Comparison of ENCODE assay signal across 25 mouse cellular contexts in the genomic region with DNA sequence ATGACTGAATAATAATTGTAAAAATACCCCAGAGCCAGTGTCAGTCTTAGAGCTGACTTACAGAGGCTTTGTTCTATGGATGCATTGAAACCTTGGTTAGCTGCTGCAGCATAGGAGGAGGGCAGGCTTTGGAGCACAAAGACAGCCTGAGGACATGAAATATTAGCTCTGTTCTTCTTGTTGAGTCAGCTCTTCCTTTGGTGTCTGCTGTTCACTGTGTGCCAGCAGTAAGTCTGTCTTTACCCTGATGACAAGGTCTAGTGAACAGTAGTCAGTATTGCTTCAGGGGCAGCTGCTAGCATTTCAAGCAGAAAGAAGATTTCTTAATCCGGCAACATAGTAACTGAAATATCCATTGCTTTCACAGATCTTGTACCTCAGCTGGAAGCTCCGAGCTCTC. TPM values are rescaled to one million over a fixed set of nuclear protein-coding genes. Genes with fewer than 3 reads are reported as not detected.
DNase-seq lines count a peak whose midpoint lies in the region; ATAC-seq and TF ChIP-seq lines count a peak whose summit lies in the region.
"Had no signal": no experiment of that assay in that cellular context is flagged by ENCODE, and none has a peak within 500 bp of the region (broad histone marks: within the 10 kb centered on the region; RNA-seq: fewer than 3 reads in every experiment).

No protein-coding gene starts in this region.

- no peak overlapping the region for H3K27ac ChIP-seq in midbrain, postnatal 0 days (ENCODE audit: low read depth, low read length)
- no peak overlapping the region for H3K27ac ChIP-seq in midbrain, embryonic 13.5 days
- H3K27ac ChIP-seq: embryonic facial prominence, embryonic 15.5 days; forebrain, embryonic 10.5 days; heart, embryonic 10.5 days; hindbrain, embryonic 12.5 days had no signal

- H3K9ac ChIP-seq in midbrain, postnatal 0 days (replicated peaks; ENCODE audit: low read length, poor library complexity, severe bottlenecking): no peak overlapping the region
- H3K9ac ChIP-seq in midbrain, embryonic 13.5 days (replicated peaks): no peak overlapping the region
- H3K9ac ChIP-seq: embryonic facial prominence, embryonic 15.5 days; hindbrain, embryonic 12.5 days had no signal

- H3K4me1 ChIP-seq in midbrain, postnatal 0 days (ENCODE audit: insufficient read depth, low read length): no peaks in the 10 kb centered on the region
- no peaks in the 10 kb centered on the region for H3K4me1 ChIP-seq in midbrain, embryonic 13.5 days (replicated peaks)
- H3K4me1 ChIP-seq: embryonic facial prominence, embryonic 15.5 days; forebrain, embryonic 10.5 days; heart, embryonic 10.5 days; hindbrain, embryonic 12.5 days had no signal

- H3K36me3 ChIP-seq in midbrain, postnatal 0 days (ENCODE audit: insufficient read depth, low read length): peaks cover 74% of the 10 kb centered on the region
- H3K36me3 ChIP-seq in midbrain, embryonic 13.5 days: peaks cover 91% of the 10 kb centered on the region

- WGBS in midbrain, postnatal 0 days: 82% methylated on average over 2 of the region's 2 CpGs
- WGBS in midbrain, embryonic 13.5 days: 96% methylated on average over 2 of the region's 2 CpGs

- no peak for TF ChIP-seq CTCF in midbrain, postnatal 0 days (IDR thresholded peaks at IDR 0.05)

- no peak overlapping the region for H3K4me3 ChIP-seq in midbrain, postnatal 0 days (ENCODE audit: low read depth, low read length)
- H3K4me3 ChIP-seq in midbrain, embryonic 13.5 days (replicated peaks): no peak overlapping the region
- H3K4me3 ChIP-seq: embryonic facial prominence, embryonic 15.5 days; erythroblast, embryonic 14.5 days; forebrain, embryonic 10.5 days; heart, embryonic 10.5 days; hindbrain, embryonic 12.5 days had no signal

- no peaks in the 10 kb centered on the region for H3K9me3 ChIP-seq in midbrain, postnatal 0 days (ENCODE audit: low read length)
- no peaks in the 10 kb centered on the region for H3K9me3 ChIP-seq in midbrain, embryonic 13.5 days
- H3K9me3 ChIP-seq: embryonic facial prominence, embryonic 15.5 days; forebrain, embryonic 10.5 days; heart, embryonic 10.5 days; hindbrain, embryonic 12.5 days had no signal

- no peak overlapping the region for H3K4me2 ChIP-seq in midbrain, postnatal 0 days (ENCODE audit: low read depth, low read length, poor library complexity, severe bottlenecking)
- H3K4me2 ChIP-seq in midbrain, embryonic 13.5 days (replicated peaks): no peak overlapping the region
- H3K4me2 ChIP-seq: embryonic facial prominence, embryonic 15.5 days; hindbrain, embryonic 12.5 days had no signal

- DNase-seq in adrenal gland, adult (ENCODE audit: inconsistent age in 2 of 2, low spot score in 1 of 2): peak; percentile 44 to 70
- no peak for DNase-seq in adrenal gland, postnatal 4 days (ENCODE audit: low spot score in 2 of 2)
- no peak for DNase-seq in frontal cortex, postnatal 36 days (ENCODE audit: low spot score in 2 of 2)
- DNase-seq in midbrain, postnatal 0 days (ENCODE audit: low spot score): no peak
- no peak for DNase-seq in urinary bladder, adult 2 months (ENCODE audit: low spot score)
- DNase-seq: cerebellum, adult 18-20 months; cerebellum, adult 9-11 months; gastrocnemius, postnatal 25 days; heart, postnatal 10 days; heart, postnatal 4 days; kidney, adult 11 months had no signal

- 0 out of 2 replicates have a peak, but pooled peaks have one; percentile 15 for ATAC-seq in frontal cortex, adult (ENCODE audit: low TSS enrichment)
- ATAC-seq in midbrain, postnatal 0 days (ENCODE audit: low FRiP score): peak; percentile 44; the same call in 1 of the 2 replicates
- no peak for ATAC-seq in midbrain, embryonic 13.5 days
- ATAC-seq: forebrain, embryonic 14.5 days; hindbrain, embryonic 16.5 days had no signal

- H3K27me3 ChIP-seq in midbrain, postnatal 0 days (ENCODE audit: insufficient read depth, low read length): no peaks in the 10 kb centered on the region
- H3K27me3 ChIP-seq in midbrain, embryonic 13.5 days: no peaks in the 10 kb centered on the region
- H3K27me3 ChIP-seq: embryonic facial prominence, embryonic 15.5 days; hindbrain, embryonic 12.5 days had no signal

RNA-seq across cellular contexts. Expression of a gene that starts 12.2 kb away (rescaled TPM):
- 10 to 100 TPM; 26.6 to 29.4 TPM for total RNA-seq in adrenal gland, postnatal 4 days (2021)
- 38.7 and 46.3 TPM in 2 replicates for total RNA-seq in midbrain, postnatal 0 days (2014; rRNA removed)
- polyA plus RNA-seq in midbrain, postnatal 0 days (2015; fragmentation: Nextera tagmentation; extraction: Ambion mirVana): 6.5 and 6.9 TPM in 2 replicates
- polyA plus RNA-seq in midbrain, embryonic 13.5 days (2015; fragmentation: Nextera tagmentation; extraction: Ambion mirVana): 11.0 TPM in 2 replicates
- polyA plus RNA-seq in urinary bladder, adult 2 months (2012; rRNA removed): 13.4 and 14.7 TPM in 2 replicates

RNA-seq across cellular contexts. Expression of a gene that starts 47.1 kb away (rescaled TPM):
- total RNA-seq in adrenal gland, postnatal 4 days (2021): under 1 TPM; 0.14 to 0.76 TPM
- 3.5 and 22.7 TPM in 2 replicates for total RNA-seq in midbrain, postnatal 0 days (2014; rRNA removed)
- 7.9 TPM in 2 replicates for polyA plus RNA-seq in midbrain, postnatal 0 days (2015; fragmentation: Nextera tagmentation; extraction: Ambion mirVana)
- polyA plus RNA-seq in midbrain, embryonic 13.5 days (2015; fragmentation: Nextera tagmentation; extraction: Ambion mirVana): 6.7 and 8.4 TPM in 2 replicates
- polyA plus RNA-seq in urinary bladder, adult 2 months (2012; rRNA removed): 1.3 and 2.2 TPM in 2 replicates
- total RNA-seq: granulocyte monocyte progenitor cell, adult 5-6 weeks; heart, postnatal 4 days; MEL had no signal
- polyA plus RNA-seq: erythroblast, embryonic 14.5 days; heart, embryonic 10.5 days had no signal

RNA-seq across cellular contexts. Expression of a gene that starts 48.4 kb away (rescaled TPM):
- 10 to 100 TPM in 1 of 2 experiments, under 1 TPM in 1; 0.70 to 12.4 TPM for total RNA-seq in adrenal gland, postnatal 4 days (2021)
- total RNA-seq in midbrain, postnatal 0 days (2014; rRNA removed): not detected in 2 replicates
- not detected in 2 replicates for polyA plus RNA-seq in midbrain, postnatal 0 days (2015; fragmentation: Nextera tagmentation; extraction: Ambion mirVana)
- polyA plus RNA-seq in midbrain, embryonic 13.5 days (2015; fragmentation: Nextera tagmentation; extraction: Ambion mirVana): not detected in 2 replicates
- 0.21 and 0.23 TPM in 2 replicates for polyA plus RNA-seq in urinary bladder, adult 2 months (2012; rRNA removed)
- total RNA-seq: gastrocnemius, postnatal 25 days; granulocyte monocyte progenitor cell, adult 5-6 weeks; heart, postnatal 10 days; heart, postnatal 4 days; MEL had no signal
- polyA plus RNA-seq: C2C12; erythroblast, embryonic 14.5 days; forebrain, embryonic 10.5 days; forebrain, embryonic 14.5 days; heart, embryonic 14.5 days; hindbrain, embryonic 12.5 days; intestine, embryonic 14.5 days had no signal

RNA-seq across cellular contexts. Expression of a gene that starts 56.5 kb away (rescaled TPM):
- 1 to 10 TPM in 1 of 2 experiments, under 1 TPM in 1; 0.59 to 1.1 TPM for total RNA-seq in adrenal gland, postnatal 4 days (2021)
- not detected in 2 replicates for total RNA-seq in midbrain, postnatal 0 days (2014; rRNA removed)
- polyA plus RNA-seq in midbrain, postnatal 0 days (2015; fragmentation: Nextera tagmentation; extraction: Ambion mirVana): 0.44 TPM in 1 of 2 replicates, not detected in the other
- polyA plus RNA-seq in midbrain, embryonic 13.5 days (2015; fragmentation: Nextera tagmentation; extraction: Ambion mirVana): not detected in 2 replicates
- polyA plus RNA-seq in urinary bladder, adult 2 months (2012; rRNA removed): 0.29 and 0.31 TPM in 2 replicates
- total RNA-seq: heart, postnatal 10 days; heart, postnatal 4 days; MEL had no signal
- polyA plus RNA-seq: erythroblast, embryonic 14.5 days; forebrain, embryonic 10.5 days; forebrain, embryonic 14.5 days; heart, embryonic 14.5 days had no signal

Comparison
In these comparisons a context has a peak if more than half of its experiments do, and no peak if none do; other contexts are left out.
1. DNase-seq: peak in adrenal gland, adult (2 of 2); none in adrenal gland, postnatal 4 days (0 of 2), frontal cortex, postnatal 36 days (0 of 2), midbrain, postnatal 0 days (single experiment) and urinary bladder, adult 2 months (single experiment).